In the genomic region with DNA sequence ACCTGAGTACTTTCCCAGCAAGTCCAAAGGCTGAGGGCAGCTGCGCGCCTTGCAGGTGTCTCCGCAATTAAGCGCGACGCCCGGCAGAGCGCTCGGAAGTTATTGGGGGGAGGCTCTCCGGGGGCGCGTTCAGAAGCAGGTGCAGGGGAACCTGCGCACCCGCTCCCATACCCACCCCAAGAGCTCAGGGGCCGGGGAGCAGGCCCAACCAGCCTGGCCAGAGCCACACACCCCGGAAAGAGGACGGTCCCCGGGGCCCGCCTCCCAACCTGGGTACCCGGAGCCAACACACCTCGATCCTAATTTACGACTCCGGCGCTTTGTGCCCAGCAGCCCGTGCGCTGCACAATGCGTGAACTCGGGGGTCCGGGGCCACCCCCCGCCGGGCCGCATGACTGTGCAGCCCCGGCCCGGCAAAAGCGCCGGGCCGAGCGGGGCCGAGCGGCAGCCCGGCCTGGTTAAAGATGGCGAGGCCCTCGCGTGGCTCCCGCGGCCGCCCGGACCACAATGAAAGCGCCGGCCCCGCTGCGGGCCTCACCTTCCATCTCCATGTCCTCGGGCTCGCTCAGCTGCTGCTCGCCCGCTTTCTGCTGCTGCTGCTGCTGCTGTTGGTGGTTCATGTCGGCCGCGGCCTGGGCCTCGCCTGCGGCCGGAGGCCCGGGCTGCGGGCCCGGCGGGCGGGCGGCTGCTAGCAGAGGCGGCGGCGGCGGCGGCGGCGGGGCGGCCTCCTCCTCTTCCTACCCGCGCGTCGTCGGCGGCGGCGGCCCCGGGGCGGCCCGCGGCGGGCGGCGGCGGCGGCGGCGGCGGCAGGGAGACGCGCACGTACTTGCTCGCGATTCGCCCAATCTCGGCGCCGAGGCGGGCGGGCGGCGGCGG, we compare ENCODE assay signal across 9 mouse cellular contexts. TPM values are rescaled to one million over a fixed set of nuclear protein-coding genes. Genes with fewer than 3 reads are reported as not detected.
A peak's percentile ranks its signal among the peaks of the same experiment; 100 is the strongest.
DNase-seq lines count a peak whose midpoint lies in the region; ATAC-seq lines count a peak whose summit lies in the region.
"Had no signal": no experiment of that assay in that cellular context is flagged by ENCODE, and none has a peak within 500 bp of the region (broad histone marks: within the 10 kb centered on the region; RNA-seq: fewer than 3 reads in every experiment).

No protein-coding gene starts in this region.

- under 1% methylated on average over 67 of the region's 110 CpGs for WGBS in forebrain, embryonic 12.5 days
- 0% methylated on average over 75 of the region's 110 CpGs for WGBS in hindbrain, embryonic 12.5 days
- WGBS in liver, embryonic 11.5 days = under 1% methylated on average over 75 of the region's 110 CpGs
- under 1% methylated on average over 65 of the region's 110 CpGs for WGBS in neural tube, embryonic 13.5 days

- DNase-seq in layer of hippocampus, postnatal 10 days (ENCODE audit: low spot score in 2 of 2) = peak; percentile 36 to 48
- no peak for DNase-seq in layer of hippocampus, adult 18-20 months (ENCODE audit: low spot score in 2 of 2)
- peak; percentile 27 for DNase-seq in adrenal gland, postnatal 25 days
- DNase-seq in liver, embryonic 11.5 days (ENCODE audit: low spot score) = peak; percentile 63
- DNase-seq in thymus, postnatal 36 days = peak; percentile 72 to 81

- peak overlapping the region; percentile 98 for H3K4me3 ChIP-seq in forebrain, embryonic 12.5 days (replicated peaks)
- H3K4me3 ChIP-seq in hindbrain, embryonic 12.5 days = peak overlapping the region; percentile 99
- peak overlapping the region; percentile 97 for H3K4me3 ChIP-seq in liver, embryonic 11.5 days (ENCODE audit: low read depth, low read length)
- H3K4me3 ChIP-seq in neural tube, embryonic 13.5 days = peak overlapping the region; percentile 100

- no peaks in the 10 kb centered on the region for H3K9me3 ChIP-seq in forebrain, embryonic 12.5 days
- H3K9me3 ChIP-seq in hindbrain, embryonic 12.5 days (replicated peaks) = no peaks in the 10 kb centered on the region
- H3K9me3 ChIP-seq in liver, embryonic 11.5 days (ENCODE audit: control insufficient read depth, low read length) = no peaks in the 10 kb centered on the region
- no peaks in the 10 kb centered on the region for H3K9me3 ChIP-seq in neural tube, embryonic 13.5 days

- H3K4me1 ChIP-seq in forebrain, embryonic 12.5 days = peaks cover 34% of the 10 kb centered on the region
- H3K4me1 ChIP-seq in hindbrain, embryonic 12.5 days = peaks cover 28% of the 10 kb centered on the region
- H3K4me1 ChIP-seq in liver, embryonic 11.5 days (replicated peaks; ENCODE audit: control insufficient read depth, insufficient read depth, low read length) = peaks cover 29% of the 10 kb centered on the region
- H3K4me1 ChIP-seq in neural tube, embryonic 13.5 days (replicated peaks) = peaks cover 47% of the 10 kb centered on the region

- 0 out of 2 replicates have a peak, but pooled peaks cover 3% of the 10 kb centered on the region for H3K27me3 ChIP-seq in forebrain, embryonic 12.5 days
- H3K27me3 ChIP-seq in hindbrain, embryonic 12.5 days = no peaks in the 10 kb centered on the region
- no peaks in the 10 kb centered on the region for H3K27me3 ChIP-seq in liver, embryonic 11.5 days (replicated peaks; ENCODE audit: control insufficient read depth, insufficient read depth, low read length)
- no peaks in the 10 kb centered on the region for H3K27me3 ChIP-seq in neural tube, embryonic 13.5 days

- ATAC-seq in forebrain, embryonic 12.5 days (ENCODE audit: low FRiP score) = peak; percentile 53
- ATAC-seq in hindbrain, embryonic 12.5 days (ENCODE audit: low FRiP score) = peak; percentile 37
- ATAC-seq in liver, embryonic 11.5 days (replicated peaks; ENCODE audit: low FRiP score) = peak; percentile 17; the same call in 1 of the 2 replicates
- peak; percentile 33 for ATAC-seq in neural tube, embryonic 13.5 days (ENCODE audit: low read depth)

- peak overlapping the region; percentile 98 for H3K4me2 ChIP-seq in forebrain, embryonic 12.5 days
- peak overlapping the region; percentile 93 for H3K4me2 ChIP-seq in hindbrain, embryonic 12.5 days (replicated peaks)
- H3K4me2 ChIP-seq in liver, embryonic 11.5 days = peak overlapping the region; percentile 99
- peak overlapping the region; percentile 100 for H3K4me2 ChIP-seq in neural tube, embryonic 13.5 days

- no peaks in the 10 kb centered on the region for H3K36me3 ChIP-seq in forebrain, embryonic 12.5 days (replicated peaks)
- H3K36me3 ChIP-seq in hindbrain, embryonic 12.5 days = no peaks in the 10 kb centered on the region
- H3K36me3 ChIP-seq in liver, embryonic 11.5 days (ENCODE audit: control insufficient read depth, insufficient read depth, low read length) = no peaks in the 10 kb centered on the region
- H3K36me3 ChIP-seq in neural tube, embryonic 13.5 days = no peaks in the 10 kb centered on the region

- peak overlapping the region; percentile 91 for H3K27ac ChIP-seq in forebrain, embryonic 12.5 days
- H3K27ac ChIP-seq in hindbrain, embryonic 12.5 days = peak overlapping the region; percentile 91
- peak overlapping the region; percentile 95 for H3K27ac ChIP-seq in liver, embryonic 11.5 days (ENCODE audit: low read depth, low read length)
- peak overlapping the region; percentile 97 for H3K27ac ChIP-seq in neural tube, embryonic 13.5 days (replicated peaks)

- peak overlapping the region; percentile 96 for H3K9ac ChIP-seq in forebrain, embryonic 12.5 days
- peak overlapping the region; percentile 97 for H3K9ac ChIP-seq in hindbrain, embryonic 12.5 days
- H3K9ac ChIP-seq in liver, embryonic 11.5 days (ENCODE audit: low read depth, low read length) = peak overlapping the region; percentile 97
- H3K9ac ChIP-seq in neural tube, embryonic 13.5 days = peak overlapping the region; percentile 98

RNA-seq across cellular contexts. Expression of gene Usp7, which starts 54.2 kb away (rescaled TPM):
- total RNA-seq in layer of hippocampus, postnatal 10 days (2021) = 100 to 1,000 TPM; 153 to 157 TPM
- 100 to 1,000 TPM; 144 to 151 TPM for total RNA-seq in layer of hippocampus, adult 18-20 months (2021)
- total RNA-seq in adrenal gland, postnatal 25 days (2021) = 112 and 133 TPM in 2 replicates
- 40.3 and 41.8 TPM in 2 replicates for polyA plus RNA-seq in forebrain, embryonic 12.5 days (2016; fragmentation: Nextera tagmentation; extraction: Ambion mirVana)
- 32.1 and 34.9 TPM in 2 replicates for polyA plus RNA-seq in hindbrain, embryonic 12.5 days (2016; fragmentation: Nextera tagmentation; extraction: Ambion mirVana)
- 34.6 and 43.3 TPM in 2 replicates for polyA plus RNA-seq in liver, embryonic 11.5 days (2014; fragmentation: Nextera tagmentation; extraction: Ambion mirVana)
- 30.9 and 31.3 TPM in 2 replicates for polyA plus RNA-seq in neural tube, embryonic 13.5 days (2015; fragmentation: Nextera tagmentation; extraction: Ambion mirVana)

RNA-seq across cellular contexts. Expression of gene Gm5767, which starts 57.3 kb away (rescaled TPM):
- total RNA-seq in layer of hippocampus, postnatal 10 days (2021) = not detected
- total RNA-seq in layer of hippocampus, adult 18-20 months (2021) = not detected
- not detected in 2 replicates for total RNA-seq in adrenal gland, postnatal 25 days (2021)
- polyA plus RNA-seq in forebrain, embryonic 12.5 days (2016; fragmentation: Nextera tagmentation; extraction: Ambion mirVana) = not detected in 2 replicates
- not detected in 2 replicates for polyA plus RNA-seq in hindbrain, embryonic 12.5 days (2016; fragmentation: Nextera tagmentation; extraction: Ambion mirVana)
- polyA plus RNA-seq in liver, embryonic 11.5 days (2014; fragmentation: Nextera tagmentation; extraction: Ambion mirVana) = not detected in 2 replicates
- not detected in 2 replicates for polyA plus RNA-seq in neural tube, embryonic 13.5 days (2015; fragmentation: Nextera tagmentation; extraction: Ambion mirVana)
- total RNA-seq: adrenal gland, postnatal 4 days had no signal

Comparison
In these comparisons a context has a peak if more than half of its experiments do, and no peak if none do; other contexts are left out.
1. DNase-seq: peak in layer of hippocampus, postnatal 10 days (2 of 2), adrenal gland, postnatal 25 days (single experiment), liver, embryonic 11.5 days (single experiment) and thymus, postnatal 36 days (2 of 2); none in layer of hippocampus, adult 18-20 months (0 of 2).
2. Peak in every context shown above with its lines, with median percentiles within 50 percentile points of each other: ATAC-seq, H3K27ac ChIP-seq, H3K4me2 ChIP-seq, H3K4me3 ChIP-seq and H3K9ac ChIP-seq.